Mouse (Mus musculus) right cerebral cortex, postnatal 25 days (tissue): Measurements from ENCODE around the gene Tubgcp6.
A peak's percentile ranks its signal among the peaks of the same experiment; 100 is the strongest.

Source experiments
- DNase-seq: peaks from one replicate; pipeline ENCODE4 v3.0.0; 2022

Tubgcp6 gene

DNA sequence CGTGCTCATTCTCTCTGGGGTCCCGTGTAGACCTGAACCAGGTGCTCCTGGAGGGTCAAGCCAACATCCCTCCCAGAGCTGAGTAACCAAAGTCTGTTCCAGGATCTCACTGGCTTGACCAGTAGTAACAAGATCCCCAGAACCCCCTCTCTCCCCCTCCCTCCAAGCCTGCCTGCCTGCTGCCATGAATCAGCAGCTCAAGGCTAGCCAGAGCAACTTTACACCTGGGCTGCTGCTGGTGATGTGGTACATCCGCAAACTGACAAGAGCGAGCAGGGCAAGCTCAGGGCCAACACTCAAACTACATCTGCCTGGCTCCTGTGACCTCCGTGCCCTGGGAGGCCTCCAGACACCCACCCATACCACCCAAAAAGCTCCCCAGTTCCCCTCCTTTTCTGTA lies 18.5 kb upstream of the Tubgcp6 start:
- no peak for DNase-seq

DNA sequence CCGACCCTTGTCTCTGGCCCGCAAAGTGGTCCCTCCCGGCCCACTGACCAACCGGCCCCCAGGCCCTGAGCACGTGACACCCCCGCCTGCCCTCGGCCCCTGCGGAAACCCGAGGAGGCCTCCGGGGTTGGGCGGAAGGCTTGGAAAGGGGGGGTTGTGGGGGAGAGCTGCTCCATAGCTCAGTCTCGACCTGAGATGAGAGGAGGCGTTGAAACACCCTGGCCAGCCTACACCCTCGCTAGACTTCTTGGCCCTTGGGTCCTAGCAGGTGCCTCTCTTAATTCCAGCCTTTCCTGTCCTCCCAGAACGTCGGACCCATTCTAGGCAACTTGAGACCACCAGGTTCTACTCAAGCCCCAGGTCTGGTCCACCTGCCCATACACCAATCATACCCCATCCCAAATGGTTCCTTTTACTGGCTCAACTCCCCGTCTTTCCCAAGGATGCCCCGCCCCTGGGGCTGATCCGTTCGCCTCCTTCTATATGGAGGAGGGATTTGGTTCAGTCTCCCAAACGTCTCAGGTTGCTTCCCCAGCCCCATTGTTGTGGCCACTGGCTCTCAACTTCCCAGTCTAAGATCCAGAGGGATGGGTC lies 17.8 kb upstream of the Tubgcp6 start, which contains the start of gene Mapk12:
Gene Mapk12 (minus strand): TSS at position 45 of the 594 bp plus-strand sequence.
- DNase-seq, result peak; percentile 37

DNA sequence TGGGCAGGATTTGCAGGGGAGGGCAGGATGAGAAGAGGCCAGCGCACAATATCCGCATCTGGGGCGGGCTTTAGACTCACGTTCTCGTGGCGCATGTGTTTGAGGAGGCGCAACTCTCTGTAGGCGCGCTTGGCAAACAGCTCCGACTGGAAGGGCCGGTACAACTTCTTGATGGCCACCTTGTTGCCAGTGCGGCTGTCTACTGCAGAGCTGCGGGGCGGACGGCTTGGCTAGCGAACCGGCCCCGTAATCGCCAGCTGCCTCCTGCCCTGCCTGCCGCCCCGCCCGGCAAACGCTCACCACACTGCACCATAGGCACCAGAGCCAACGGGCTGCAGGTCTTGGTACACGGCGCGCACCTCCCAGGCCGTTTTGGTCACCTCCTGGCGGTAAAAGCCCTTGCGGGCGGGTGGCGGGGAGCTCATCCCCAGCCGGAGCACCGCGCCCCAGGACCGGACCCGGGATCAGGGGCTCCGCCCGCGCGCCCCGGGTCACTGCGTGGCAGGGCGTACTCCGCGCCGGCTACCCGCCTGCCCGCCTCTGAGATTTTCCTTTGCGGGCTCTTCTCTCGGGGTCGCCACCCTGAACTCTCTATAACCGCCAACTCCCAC lies 17.2 kb upstream of the Tubgcp6 start:
- peak; percentile 80 for DNase-seq

DNA sequence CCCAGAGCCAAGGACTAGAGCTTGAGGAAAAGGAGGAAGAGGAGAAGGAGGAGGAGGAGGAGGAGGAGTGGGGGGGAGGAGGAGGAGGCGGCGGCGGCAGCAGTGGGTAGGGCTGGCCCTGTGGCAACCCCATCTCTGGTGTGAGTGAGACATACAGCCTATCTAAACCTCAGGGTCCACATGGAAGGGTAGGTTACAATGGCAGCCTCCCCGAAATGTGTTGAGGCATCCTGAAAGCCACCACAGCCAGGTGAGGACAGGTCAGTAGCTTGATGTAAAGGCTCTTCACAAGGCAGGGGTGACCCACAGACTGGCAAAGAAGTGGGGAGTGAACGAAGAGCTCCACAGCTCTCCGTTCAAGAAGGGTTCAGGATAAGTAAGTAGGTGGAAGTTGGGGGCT lies 15.6 kb upstream of the Tubgcp6 start:
- DNase-seq, result no peak

DNA sequence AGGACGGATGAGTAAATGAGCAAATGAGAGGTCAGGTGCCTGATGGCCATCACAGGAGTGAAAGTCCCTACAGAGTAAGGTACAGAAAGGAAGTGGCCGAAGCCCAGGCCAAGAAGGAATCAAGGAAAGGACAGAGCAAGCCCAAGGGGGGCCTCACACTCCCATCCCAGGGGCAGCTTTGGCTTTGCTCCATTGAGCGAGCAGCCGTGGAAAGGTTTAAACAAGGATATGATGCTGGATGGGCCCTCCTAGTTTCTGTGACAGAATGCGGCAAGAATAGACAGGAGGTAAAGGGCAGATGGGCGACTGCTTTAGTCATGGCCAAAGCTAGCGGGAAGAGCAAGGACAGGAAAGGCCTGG lies 15.1 kb upstream of the Tubgcp6 start:
- no peak for DNase-seq

DNA sequence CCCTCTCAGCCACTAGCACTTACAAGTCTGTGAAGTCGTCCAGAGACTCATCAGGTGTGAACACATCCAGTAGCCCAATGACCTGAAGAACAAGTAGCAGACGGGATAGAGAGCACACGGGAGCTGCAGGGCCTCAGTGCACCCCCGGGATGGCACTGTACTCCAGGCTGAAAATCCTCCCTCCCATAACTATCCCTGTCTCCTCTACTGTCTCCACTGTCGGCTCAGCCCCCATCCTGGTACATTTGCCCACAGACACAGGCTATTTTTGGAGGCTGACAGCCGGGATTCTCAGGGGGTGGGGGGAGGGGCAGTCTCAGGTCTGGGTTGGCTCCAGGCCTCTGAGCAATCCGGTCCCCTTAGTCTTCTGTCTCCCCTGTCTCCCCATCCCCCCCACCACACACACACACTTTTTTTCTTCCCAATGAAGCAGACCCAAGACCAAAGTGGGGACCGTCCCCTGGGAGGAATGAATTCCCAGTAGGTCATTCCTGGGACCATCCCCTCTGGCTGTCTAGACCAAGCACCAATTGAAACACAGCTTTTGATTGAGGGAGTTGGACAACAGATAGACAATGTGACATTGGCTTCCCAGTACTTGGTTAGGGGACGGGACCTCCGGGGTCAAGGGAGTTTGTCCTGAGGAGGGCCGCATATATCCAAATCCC lies 14.6 kb upstream of the Tubgcp6 start:
- no peak for DNase-seq

DNA sequence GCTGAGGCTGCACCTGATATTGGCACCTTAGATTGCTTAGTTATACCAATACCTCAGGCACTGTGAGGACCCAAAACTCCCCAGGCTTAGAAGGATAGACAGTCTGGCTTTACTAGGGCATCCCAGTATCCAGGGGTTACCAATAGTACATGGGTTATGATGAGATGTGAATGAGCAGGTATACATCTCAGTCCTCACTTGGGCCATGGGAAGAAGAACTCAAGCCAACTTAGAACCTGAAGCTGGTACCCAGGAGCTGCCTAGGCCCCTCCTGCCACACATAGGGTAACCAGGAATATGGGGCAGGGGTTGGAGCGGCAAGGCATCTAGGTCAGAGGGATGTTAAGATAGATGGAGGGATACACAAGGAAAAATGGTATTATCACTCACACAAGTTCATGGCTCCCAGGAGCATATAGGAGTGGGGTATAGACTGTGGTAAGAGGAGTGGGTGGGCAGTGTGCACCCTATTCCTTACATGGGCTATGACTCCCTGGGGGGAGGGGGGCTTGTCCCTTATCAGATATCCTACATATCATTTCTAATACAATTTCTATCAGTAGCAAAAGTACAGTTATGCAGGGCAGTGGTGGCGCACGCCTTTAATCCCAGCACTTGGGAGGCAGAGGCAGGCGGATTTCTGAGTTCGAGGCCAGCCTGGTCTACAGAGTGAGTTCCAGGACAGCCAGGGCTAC lies 13.7 kb upstream of the Tubgcp6 start:
- DNase-seq, result no peak

DNA sequence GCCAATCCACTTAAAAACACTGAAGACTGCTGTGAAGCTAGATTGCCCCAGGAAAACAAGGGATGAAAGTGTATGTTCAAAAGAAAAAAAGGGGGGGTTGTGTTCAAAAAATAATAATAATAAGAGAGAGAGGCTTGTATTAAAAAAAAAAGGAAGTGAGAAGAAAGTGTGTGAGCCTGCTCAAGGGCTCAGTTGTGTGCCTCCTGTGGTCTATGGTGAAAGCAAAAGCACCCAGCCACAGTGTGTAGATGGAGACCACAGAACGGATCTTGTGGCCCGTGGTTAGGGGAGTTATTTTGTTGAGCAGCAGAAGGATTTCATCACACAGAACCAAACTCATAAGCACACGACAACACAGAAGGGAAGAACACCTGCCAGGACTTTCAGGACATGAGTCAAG lies 8.4 kb upstream of the Tubgcp6 start:
- no peak for DNase-seq

DNA sequence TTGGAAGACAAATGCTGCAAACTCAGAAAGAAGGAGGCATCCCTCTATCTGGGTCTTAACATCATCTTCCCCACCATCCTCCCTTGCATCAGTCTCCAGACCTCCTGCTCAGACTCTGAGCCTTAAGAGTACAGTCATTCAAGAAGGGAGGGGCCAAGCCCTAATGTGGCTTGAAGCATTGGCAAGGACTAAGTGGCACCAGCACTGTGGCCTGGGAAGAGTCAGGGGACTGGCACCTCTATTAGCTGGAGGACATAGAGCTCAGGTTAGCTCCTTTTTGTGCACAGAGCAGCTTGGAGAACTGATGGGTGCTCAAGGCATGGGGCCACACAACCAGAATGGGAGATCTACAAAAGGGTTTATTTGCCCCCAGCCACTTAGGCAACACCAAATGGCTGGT lies 7.3 kb upstream of the Tubgcp6 start:
- DNase-seq, result no peak

DNA sequence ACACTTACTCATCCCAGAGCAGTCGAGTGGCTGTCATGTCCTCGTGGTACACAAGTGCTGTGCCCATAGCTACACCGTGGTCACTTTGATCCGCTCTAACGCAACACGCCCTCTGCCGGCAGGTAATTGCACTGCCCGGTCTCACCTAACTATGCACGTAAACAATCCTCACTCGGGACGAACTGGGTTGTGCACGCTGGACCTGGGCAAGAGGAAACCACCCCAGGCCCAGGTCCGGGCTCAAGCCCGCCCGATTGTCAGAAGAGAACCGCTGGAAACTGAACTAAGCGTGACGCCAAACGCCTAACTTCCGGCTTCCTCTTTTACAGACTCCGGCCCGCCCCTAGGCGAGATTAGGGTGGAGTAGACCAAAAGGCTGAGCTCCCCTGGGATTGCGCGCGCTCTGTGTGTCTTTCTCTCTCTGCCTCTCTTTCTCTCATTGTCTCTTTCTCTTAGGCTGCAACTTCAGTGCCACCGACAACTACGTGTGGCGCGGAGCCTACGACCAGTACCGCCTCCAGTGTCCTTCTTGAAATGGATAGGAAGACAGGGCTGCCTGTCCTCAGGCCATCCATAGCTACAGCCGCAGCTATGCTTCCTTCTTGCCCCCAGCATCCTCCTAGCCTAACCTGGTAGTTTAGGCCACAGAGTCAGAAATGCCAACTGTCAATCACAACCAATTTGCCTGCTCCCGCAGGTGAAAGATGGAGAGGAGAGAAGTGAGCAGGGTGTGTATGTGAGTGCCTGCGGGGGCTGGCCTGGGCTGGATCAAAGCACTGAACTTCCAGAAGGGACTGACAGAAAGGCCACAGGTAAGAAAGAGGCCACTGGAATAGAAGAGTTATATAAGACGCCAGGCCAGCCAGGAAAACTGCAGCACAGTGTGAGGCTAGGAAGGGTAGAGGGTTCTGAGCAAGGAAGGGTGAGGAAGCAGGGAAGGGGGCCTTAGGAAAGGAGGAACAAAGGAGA lies 5.8 kb upstream of the Tubgcp6 start, which contains the start of gene Hdac10:
Gene Hdac10 (minus strand): TSS at position 319 of the 969 bp plus-strand sequence.
- DNase-seq, result peak; percentile 85

DNA sequence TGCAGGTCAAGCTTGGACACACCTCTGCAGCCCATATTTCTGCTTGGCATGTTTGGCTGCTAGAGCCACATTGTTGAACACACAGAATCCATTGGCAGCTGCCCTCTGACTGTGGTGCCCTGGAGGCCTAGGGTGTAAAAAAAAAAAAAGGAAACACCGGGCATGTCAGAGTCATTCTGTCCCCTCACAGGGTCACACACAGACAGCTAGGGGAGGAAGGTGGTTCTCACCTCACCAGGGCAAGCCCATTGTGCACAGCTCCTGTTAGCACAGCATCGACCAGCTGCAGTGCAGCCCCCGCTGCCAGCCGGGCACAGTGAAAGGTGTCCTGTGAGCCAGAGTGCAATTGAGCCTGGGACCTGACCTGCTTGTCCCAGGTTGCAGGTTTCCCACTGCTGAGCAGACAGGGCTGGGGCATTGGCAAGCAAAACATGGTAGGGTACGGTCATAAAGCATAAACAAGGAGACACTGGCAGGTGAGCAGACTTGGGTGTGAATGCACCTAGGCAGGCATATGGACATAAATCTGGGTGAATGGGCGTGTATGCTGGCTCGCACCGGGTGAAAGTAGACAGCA lies 4.5 kb upstream of the Tubgcp6 start:
- DNase-seq, result no peak

DNA sequence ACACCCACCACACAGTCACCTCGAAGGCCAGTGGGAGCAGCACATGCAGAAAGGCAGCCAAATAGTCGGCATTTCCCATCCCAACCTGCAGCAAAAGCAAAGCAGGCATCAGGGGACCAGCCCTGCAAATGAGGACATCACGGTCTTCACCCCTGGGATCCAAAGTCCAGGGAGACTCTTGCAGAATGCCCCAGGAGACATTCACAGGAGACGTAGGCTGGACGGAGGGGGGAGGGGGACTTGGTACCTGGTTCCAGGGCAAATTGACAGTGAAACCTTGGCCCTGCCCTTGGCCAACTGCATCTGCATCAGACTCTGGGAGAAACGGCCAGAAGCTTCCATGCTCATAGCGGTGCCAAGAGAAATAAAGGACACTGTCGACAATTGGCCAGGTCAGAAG lies 3.7 kb upstream of the Tubgcp6 start:
- DNase-seq, result no peak

DNA sequence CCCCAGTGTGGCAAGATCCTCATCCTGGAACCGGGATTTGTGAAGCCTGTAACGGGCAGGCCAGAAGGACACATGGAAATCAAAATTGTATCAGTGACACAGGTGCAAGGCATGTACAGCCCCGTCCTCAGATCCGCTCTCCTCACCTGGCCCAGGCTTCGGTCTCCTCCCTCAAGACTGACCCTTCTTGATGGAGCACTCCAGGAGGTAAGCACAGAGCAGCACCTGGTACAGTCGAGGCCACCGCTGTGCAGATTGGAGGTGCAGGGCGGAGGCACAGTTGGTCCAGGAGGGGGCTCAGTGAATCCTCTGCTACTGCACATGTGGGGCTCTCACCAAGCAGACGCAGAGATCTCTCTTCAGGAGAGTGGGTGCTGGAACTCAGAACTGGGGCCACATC lies 2.4 kb upstream of the Tubgcp6 start:
- DNase-seq, result no peak

DNA sequence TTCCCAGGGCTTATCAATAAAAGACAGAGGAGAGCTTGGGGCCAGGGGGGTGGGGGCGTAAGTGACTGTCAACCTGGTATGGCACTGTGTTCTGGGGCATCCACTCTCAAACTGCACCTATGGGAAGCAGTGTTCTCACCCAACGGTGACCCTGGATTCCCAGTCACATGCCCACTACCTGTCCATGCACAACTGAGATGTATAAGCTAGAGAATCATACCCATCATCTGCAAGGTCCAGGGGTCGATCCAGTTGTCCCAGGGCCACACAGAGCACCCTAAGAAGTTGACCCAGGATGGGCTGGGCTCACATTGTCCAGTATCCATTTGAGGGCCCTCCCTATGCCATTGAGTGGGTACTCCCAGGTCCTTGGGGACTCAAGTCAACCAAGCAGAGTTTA lies 1.4 kb upstream of the Tubgcp6 start:
- no peak for DNase-seq

DNA sequence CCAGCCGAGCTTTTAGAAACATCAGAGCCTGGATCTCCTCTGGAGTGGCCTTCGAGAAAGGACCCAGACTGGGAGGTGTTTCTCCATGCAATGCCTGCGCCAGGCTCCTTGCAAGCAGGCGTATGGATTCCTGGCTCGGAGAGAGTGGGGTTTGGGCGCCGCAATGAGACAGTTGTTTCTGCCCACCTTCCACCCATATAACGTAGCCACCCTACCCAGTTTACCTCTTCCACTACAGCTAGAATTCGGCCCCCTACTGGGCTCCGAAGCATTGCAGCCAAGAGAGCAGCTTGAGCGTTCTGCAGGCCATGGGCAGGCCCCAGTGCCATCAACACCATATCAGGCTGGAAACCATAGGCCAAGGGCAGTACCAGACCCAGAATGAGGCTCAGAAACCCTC lies 683 bp upstream of the Tubgcp6 start:
- DNase-seq, result peak; percentile 70

DNA sequence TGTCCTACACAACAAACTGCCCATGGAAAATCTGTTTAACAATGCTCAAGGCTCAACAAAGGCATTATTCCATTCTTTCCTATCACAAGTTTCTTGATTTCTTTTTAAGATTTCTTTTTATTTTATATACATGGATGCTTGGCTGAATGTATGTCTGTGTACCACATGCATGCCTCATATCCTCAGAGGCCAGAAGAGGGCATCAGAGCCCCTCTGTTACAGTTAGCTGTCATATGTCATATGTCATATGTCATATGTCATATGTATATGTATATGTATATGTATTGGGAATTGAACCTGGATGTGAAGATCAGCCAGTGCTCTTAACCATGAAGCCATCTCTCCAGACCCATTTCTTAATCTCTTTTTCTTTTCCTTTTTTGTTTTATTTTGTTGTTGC lies 4.9 kb downstream of the Tubgcp6 start:
- DNase-seq, result no peak

DNA sequence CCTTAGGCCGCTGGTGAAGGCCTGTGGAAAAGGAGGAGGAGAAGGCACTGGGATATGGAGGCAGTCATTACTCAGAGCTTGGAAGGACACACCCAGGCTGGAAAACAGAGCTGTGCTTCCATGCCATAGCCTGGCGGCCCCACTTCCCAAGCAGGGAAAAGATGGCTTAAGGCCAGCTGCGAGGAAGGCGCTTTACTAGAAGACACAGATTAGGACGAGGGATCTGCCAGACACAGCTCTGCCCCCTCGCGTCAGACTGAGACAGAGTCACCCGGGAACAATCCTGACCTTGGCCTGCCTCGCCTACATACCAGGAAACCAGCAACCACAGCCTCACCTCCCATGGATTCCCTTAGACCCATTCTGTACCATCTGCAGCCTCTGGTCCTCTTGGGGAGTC lies 12.8 kb downstream of the Tubgcp6 start:
- DNase-seq, result no peak

DNA sequence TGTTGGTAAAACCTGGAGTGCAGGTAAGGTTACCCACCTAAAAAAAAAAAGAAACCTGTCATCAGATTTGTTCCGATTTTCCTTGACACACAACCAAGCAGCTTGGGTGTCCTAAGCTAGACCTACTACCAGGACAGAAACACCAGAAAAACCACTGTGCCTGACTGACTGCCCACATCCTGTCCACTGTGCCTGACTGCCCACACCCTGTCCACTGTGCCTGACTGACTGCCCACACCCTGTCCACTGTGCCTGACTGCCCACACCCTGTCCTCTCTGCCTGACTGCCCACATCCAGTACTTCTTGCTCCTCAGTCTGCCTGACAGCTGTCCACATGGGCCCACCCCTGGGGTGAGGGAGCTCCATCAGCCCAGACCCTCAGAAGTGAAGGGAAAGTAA lies 15.9 kb downstream of the Tubgcp6 start:
- DNase-seq, result no peak

DNA sequence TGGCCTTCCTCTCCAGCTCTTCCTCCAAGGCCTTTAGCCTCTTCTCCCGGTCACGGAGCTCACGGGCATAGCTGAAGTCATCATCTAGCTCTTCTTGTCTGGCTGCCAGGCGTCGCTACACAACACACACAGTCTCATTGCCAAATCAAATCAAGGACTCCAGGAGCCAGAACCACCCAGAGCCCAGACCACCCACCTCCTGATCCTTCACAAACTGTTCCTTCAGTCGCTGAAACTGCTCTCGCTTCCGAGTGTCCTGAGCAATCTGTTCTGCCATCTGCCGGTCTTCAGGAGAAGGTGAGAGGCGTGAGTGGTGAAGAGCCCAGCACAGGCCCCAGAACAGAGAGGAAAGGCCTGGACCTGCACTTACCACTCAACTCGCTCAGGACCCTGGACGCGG lies 16.8 kb downstream of the Tubgcp6 start:
- no peak for DNase-seq

DNA sequence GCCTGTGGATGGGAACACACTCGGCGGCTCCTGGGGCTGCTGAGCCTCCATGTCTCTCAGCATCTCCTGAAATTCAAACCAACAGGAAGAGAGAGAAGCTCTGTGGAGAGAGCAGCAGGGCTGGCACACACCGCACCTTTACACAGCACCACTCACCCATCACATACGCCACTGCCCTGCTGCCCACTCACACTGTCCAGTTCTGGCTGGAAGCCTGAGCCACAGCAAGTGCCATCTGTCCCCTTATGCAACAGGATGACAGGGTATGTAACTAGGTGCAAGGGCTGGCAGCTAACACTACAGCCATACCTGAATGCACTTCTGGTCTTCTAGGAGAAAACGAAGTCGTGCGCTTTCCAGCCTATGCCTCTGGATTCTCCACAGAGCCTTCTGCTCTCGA lies 18.5 kb downstream of the Tubgcp6 start:
- no peak for DNase-seq

DNA sequence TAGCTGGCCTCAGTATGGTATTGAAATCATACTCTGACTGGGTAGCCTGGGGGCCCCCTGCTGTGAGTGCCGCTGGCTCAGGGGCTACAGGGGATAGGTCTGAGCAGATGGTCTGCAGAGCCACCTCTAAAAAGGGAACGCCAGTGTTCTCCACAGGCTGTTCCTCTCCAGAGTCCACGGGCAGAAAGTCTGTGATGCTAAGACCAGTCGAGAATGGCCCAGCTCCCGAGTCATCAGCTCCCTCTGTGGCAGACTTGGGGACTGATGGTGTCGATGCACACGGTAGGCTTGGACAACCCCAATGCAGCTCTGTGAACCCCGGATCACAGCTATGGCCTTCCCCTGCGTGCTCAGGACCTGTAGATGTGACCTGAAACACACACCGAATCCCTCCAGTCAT lies 19.0 kb downstream of the Tubgcp6 start:
- DNase-seq, result no peak

DNA sequence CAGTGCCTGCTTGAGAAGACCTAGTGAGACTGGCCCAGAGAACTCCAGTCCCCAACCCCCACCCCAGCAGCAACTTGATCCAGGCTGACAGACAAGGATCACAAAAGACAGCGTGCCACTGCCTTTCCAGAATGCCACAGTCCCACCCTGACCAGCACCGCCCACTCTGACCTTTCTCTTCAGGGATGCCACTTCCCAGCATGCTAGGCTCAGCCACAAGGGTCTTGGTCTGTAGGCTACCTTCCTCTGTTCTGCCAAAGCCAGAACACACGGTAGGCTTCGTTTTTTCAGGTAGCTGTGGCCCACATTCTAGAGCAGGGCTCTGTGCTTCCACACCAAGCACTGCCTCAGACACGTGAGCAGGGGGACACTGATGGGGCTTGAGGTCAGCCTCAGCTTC lies 20.3 kb downstream of the Tubgcp6 start:
- DNase-seq, result no peak
